Mouse (Mus musculus): ENCODE data around the gene Ihh.
A peak's percentile ranks its signal among the peaks of the same experiment; 100 is the strongest.

Ihh gene

GRCm38 (mm10) chr1:74951556-74952210 is at the start of gene Ihh:
Ihh (minus strand) TSS chr1:74951672.
- DNase-seq (ENCODE audit: low spot score): peak; percentile 53

- DNase-seq (ENCODE audit: low spot score): no peak
Observed at GRCm38 (mm10) chr1:75001183-75001582, 49.7 kb upstream of the Ihh start.

- DNase-seq (ENCODE audit: low spot score): no peak
Observed at GRCm38 (mm10) chr1:75000496-75000895, 49.0 kb upstream of the Ihh start.

- DNase-seq (ENCODE audit: low spot score): no peak
Observed at GRCm38 (mm10) chr1:74999173-74999572, 47.7 kb upstream of the Ihh start.

DNA sequence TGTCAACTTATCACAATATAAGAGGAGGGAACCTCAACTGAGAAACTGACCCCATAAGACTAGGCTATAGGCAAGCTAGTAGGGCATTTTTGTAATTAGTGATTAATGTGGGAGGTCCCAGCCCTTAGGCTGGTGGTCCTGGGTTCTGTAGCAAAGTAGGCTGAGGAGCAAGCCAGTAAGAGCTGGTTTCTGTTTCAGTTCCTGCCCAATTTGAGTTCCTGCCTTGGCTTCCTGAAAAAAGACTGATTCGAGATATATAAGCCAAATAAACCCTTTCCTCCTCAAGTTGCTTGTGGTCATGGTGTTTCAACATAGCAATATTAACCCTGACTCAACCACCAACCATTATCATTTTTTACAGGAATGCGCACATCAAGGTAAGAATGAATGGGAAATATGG is 45.8 kb upstream of the Ihh start:
- DNase-seq (ENCODE audit: low spot score): no peak

DNA sequence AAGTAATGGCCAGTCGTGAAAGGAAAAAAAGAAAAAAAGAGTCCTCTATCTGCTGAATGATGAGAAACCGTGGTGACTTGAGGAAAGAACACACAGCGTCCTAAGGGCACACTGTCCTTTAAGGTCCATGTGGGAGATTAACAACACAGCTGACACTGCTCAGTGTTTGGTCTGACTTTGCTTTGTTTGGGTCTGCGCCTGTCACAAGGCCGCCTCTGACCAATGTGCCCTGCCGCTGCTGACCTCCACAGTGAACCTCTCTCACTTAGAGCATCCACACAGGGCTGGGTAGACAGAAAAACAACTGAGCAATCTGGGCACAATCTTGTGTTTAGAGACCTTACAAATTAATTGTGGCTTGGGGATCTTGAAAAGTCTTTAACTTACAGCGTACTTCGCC is 25.5 kb upstream of the Ihh start:
- peak; percentile 74 for DNase-seq (ENCODE audit: low spot score)

DNA sequence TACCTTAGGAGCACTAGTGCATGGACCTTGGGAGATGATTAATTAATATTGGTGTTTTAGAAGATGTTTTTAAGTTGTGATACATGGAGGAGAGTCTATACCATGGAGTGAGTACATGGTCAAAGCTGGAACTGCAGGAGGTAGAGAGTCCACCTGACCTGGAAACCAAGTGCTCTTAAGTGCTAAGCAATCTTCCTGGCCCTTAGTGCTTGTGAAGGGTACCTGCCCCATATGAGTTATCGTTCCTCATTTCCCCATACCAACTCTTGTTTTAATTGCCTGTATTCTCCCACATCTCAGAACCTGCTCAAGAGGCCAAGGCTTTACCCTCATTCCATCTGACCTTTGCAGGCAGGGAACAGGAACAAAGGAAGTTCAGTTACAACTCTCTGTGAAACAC is 24.5 kb upstream of the Ihh start:
- DNase-seq (ENCODE audit: low spot score): no peak

- DNase-seq (ENCODE audit: low spot score): no peak
Observed at GRCm38 (mm10) chr1:74973590-74973989, 22.1 kb upstream of the Ihh start.

- DNase-seq (ENCODE audit: low spot score): no peak
Observed at GRCm38 (mm10) chr1:74971353-74972050, 20.0 kb upstream of the Ihh start.

- DNase-seq (ENCODE audit: low spot score): no peak
Observed at GRCm38 (mm10) chr1:74967962-74968580, 16.6 kb upstream of the Ihh start.

DNA sequence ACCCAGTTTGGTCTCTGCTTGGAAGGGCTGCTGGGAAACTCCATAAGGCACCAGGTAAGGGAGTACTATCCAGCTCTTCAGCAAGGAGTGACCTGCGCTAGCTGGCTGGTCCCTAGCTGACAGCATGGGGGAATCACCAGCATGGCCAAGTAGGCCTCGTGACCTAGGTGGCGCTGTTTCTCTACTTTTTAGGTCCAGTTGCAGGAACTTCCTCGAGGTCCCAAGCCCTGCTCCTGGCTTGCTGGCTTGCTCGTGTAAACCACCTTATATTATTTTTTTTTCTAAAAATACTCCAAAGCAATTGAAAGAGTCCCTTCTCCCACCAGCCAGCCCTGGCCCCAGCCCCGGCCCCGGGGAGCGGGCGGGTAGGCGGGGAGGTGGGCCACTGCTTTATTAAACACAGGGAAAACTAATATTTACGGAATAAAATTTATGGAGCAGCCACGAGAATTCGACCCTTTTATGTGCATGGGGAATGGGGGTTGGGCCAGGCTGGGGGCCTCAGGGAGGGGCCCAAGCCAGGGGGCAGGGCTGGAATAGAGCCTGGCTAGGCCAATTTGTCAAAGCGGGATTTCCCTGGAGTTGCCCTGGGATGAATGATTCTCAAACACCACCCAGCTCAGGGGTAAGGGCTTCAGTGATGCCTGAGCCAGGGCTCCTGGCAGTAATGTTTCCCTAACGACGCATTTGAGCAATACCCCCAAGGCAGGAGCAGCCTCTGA is 13.2 kb upstream of the Ihh start:
- peak; percentile 67 for DNase-seq (ENCODE audit: low spot score)

DNA sequence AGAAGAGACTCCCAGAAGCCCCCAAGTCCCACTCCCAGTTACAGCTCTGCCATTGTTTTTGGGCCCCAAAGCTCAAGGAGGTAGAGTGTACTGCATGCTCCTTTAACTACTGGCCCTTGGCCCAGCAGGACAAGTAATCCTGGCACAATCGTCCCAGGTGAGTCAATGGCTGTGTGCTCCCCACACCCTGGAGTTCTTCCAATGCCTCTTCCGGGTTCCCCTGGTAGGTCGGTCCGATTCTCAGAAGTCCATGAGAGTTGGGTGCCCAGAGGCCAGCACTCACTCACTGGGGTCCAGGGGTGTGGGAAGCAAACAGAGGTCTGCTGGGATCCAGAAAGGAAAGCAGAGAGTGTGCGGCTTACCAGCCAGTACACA is 11.4 kb upstream of the Ihh start:
- no peak for DNase-seq (ENCODE audit: low spot score)

DNA sequence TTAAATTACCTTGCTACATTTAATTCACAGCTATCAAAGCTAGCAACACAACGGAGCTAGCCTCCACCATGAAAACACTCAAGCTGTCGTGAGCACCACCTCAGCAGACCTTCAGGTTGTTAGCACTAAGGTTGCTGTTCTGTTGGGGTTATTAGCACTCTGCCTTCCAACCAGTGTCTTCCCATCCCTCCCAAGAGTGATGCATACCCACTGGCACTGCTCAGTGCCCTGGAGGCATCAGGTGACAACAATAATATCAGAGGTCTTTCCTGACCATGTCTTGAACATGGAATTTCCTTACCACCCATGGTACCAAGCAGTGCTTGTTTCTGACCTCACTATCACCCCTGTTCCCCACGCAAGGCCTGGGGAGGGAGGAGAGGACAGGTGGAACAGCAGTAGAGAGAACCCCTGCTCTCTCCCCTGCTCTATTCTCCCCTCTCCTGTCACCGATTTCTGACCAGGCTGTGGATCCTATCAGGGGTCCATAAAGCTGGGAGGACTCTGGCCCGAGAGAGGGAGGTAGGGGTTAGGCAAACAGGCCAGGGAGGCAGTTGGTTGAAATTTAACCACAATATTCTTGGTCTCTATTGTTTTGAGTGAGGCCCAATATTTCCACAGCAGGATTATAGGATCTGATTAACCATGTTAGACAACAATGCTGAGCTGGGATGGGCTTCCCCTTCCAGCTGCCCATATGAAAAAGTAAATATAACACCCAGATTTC is 10.8 kb upstream of the Ihh start:
- no peak for DNase-seq (ENCODE audit: low spot score)

DNA sequence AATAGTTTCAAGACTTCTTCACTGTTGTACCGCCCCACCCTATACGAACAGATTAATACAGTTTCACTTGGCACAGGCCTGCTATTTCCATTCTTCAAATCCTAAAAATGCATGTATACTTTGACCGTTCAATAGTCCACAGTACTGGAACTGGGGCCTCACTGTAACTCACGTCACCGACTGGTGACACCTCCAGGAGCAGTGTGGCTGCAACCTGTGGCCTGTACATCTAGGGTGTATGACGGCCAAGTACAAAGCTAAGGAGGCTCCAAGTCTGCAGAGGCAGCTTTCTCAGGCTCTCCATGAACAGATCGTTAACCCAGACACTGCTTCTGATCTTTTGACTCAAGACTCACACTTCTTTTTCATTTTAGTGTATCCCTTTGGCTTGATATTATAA is 10.2 kb upstream of the Ihh start:
- DNase-seq (ENCODE audit: low spot score): no peak

DNA sequence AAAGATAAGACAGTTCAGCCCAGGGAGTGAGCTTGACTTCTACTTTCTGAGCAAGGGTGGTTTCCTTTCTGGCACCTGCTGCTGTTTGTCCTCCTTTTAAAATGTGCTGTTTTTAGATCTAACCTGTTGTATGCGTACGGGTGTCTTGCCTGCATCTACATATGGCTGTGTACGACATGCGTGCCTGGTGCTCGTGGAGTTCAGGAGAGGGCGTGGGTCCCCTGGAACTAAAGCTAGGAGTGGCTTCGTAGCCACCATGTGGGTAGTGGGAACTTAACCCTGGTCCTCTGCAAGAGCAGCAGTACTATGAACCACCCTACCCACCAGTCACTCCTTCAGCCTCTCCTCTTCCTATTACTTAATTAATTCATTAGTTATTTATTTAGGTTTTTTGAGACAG is 8.6 kb upstream of the Ihh start:
- DNase-seq (ENCODE audit: low spot score): no peak

DNA sequence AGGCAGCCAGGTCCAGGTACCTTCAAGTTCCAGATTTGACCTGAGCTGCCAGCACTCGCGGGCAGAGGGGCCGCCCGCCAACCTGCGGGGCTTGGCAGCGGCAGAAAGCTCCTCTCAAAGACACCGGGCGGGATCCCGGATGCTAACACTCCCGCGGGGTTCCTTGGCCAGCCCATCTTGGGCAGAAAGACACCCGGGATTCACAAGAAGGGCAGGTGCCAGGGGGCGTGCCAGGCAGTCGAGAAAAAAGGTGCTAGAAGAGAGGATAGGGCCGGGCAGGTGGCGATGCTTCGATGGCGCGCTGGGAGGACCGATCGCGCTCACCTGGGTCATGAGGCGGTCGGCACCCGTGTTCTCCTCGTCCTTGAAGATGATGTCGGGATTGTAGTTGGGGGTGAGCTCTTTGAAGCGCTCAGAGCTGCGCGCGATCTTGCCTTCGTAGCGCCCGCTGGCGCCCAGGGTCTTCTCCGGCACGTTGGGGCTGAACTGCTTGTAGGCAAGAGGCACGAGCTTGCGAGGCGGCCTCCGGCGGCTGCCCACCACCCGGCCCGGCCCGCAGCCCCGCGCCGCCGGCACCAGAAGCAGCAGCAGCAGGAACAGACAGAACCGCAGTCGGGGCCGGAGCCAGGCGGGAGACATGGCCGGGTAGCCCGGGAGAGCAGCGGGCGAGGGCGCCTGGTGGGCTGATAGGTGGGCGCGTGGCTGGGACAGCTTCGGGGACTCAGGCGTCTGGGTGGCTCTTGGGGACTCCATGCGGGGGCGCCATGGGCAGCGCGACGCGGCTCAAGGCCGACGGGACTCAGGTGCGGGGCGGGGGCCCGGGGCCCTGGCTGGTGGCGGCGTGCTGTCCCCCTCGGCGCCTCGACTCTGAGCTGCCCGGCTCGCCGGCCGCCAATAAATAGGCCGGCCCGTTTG is 639 bp downstream of the Ihh start:
- no peak for DNase-seq (ENCODE audit: low spot score)

GRCm38 (mm10) chr1:74950066-74950465 is 1.4 kb downstream of the Ihh start:
- DNase-seq (ENCODE audit: low spot score): no peak

GRCm38 (mm10) chr1:74949666-74950050 is 1.8 kb downstream of the Ihh start:
- peak; percentile 37 for DNase-seq (ENCODE audit: low spot score)

GRCm38 (mm10) chr1:74948784-74949665 is 2.4 kb downstream of the Ihh start:
- DNase-seq (ENCODE audit: low spot score): no peak

Data from ovary, adult 18-20 months (tissue).